Mouse (Mus musculus) T-helper 1 cell (primary cell): ENCODE data around the gene Gadd45a.

Source experiments
- in situ Hi-C: fragments of 300-600 bp; cut with MboI, MseI; formaldehyde crosslinking; loops from one replicate; pipeline ENCODE4 v1.15.1; 2025; ENCODE audit warnings: high pct_unique_total_duplicates

Gadd45a gene

DNA sequence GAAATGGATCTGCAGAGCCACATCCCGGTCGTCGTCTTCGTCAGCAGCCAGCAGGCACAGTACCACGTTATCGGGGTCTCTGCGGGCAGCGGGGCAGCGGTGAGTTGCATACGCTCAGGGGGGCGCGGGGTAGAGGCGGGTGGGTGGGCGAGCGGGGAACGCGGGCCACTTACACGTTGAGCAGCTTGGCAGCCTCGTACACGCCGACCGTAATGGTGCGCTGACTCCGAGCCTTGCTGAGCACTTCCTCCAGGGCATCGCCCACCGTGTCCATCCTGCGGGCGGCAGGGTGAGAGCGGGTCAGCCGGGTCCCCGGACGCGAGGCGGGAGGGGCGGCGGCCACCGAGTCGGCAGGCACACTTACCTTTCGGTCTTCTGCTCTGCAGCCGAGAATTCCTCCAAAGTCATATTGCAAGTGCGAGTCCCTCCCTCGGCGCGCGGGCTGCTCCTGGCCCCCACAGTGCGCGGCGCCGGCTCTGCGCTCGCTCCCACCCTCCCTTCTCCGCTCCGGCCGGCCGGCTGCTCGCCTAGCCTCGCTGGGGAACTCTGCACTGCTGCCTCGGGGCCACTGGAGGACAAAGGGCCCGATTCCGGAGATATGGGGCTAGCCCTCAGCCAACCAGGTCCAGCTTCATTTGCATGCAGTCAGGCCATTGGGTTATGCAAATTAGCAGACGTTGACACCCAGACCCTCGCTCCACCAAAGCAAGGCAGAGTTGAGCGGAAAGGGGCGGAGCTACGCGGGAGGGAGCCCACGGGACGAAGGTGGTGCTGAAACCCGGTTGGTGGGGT, at the start of gene Gadd45a:
Gene Gadd45a, minus strand, starts transcription at position 621 of the 792 bp plus-strand sequence.
- in situ Hi-C loops = loop anchor here (10.0 kb wide), 1 partner anchor 108 kb away; no protein-coding TSS in a partner anchor

DNA sequence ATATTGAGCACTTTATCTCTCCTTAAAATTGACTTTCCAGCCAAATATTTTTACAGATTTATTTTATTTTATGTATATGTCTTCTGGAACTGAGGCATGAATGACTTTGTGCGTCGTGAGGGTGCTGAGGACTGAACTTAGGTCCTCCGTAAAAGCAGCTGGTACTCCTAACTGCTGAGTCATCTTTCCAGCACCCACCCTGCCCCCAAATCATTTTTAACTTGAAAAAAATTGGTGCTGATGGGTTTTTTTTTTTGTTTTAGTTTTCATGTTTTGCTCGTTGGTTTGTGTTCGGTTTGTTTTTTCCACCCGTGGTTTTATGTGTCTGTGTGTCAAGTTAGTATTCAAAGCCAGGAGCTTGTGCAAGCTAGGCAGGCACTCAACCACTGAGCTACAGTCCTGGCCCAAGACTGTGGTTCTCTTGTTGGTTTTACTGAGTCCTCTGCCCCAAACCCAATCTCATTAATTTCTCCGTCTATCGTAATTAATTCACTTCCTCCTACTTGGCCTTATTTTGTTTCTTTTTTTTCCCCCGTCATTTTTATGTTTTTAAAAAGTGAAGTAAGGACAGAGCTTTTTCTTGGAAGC, 48.7 kb upstream of the Gadd45a start:
- in situ Hi-C loops = no loop called here

DNA sequence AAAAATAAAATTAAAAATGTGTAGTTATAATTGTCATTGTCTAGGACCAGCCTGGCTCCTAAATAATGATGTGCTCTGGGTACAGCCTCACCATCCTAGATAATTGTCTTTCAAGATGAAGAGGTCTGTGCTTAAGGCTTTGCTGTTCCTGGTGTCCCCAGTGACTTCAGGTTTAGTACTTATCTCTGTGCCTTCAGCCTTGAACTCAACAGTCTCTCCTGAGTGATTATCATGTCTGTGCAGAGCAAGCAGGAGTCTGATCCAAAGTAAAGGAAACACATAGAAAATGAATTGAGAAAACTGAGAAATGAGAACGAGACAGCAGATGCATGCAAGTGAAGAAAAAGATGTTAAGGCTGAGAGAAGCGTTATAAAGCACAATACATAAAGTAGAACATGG, 47.2 kb upstream of the Gadd45a start:
- in situ Hi-C loops = no loop called here

DNA sequence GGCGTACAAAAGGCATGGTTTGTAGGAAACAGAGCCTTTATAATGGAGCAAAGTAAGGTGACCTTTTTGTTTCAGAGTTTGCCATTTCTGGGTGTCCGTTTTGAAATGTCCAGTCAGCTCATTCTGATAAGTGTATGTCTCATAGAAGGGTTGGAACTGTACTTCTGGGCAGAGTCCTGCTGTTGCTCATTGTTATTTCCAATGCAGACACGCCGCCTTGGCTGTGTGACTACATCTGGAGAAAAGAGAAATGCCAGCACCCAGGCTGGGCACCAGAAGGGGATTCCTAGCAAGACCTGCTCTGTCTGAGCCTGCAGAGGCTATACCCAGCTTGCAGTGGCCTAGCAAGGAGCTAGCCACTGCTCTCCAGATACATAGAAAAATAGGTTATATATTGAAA, 43.9 kb upstream of the Gadd45a start:
- in situ Hi-C loops = no loop called here

DNA sequence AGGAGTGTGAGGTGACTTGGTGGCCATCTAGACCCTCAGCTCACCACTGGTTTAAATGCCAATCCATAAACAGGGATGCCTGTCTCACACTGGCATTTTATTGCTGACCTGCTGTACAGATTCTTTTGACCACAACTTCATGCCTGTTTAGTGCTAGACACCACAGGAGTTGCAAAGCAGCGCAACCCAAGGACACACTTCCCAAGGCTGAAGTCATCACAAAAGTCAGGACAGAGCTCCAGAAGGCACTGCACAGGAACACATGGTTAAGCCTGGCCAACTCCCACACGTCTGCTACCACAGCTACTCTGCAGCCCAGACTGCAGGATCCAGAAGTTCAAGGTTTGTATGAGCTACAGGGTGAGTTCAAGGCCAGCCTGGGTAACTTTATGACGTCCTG, 40.8 kb upstream of the Gadd45a start:
- in situ Hi-C loops = loop anchor here (10.0 kb wide), 1 partner anchor 177 kb away; no protein-coding TSS in a partner anchor

DNA sequence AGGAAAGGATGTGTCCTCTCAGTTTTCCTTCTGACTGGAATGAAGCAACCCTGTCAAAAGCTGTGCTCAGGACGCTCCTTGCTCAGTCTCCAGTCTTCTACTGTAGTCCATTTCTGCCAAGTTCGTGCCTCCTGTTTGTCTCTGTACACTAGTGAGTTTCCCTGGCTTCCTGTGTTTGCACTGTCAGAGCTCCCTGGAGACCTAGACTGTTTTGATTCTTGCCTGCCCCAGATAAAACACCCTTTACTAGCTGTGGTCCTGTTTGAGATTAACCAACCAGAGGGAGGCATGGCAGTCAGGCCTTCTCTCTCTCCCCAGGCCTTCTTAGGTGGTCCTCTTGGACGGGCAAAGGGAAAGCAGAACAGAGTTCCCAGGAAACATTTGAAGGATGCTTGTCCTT, 40.2 kb upstream of the Gadd45a start:
- in situ Hi-C loops = loop anchor here (10.0 kb wide), 1 partner anchor 177 kb away; no protein-coding TSS in a partner anchor

DNA sequence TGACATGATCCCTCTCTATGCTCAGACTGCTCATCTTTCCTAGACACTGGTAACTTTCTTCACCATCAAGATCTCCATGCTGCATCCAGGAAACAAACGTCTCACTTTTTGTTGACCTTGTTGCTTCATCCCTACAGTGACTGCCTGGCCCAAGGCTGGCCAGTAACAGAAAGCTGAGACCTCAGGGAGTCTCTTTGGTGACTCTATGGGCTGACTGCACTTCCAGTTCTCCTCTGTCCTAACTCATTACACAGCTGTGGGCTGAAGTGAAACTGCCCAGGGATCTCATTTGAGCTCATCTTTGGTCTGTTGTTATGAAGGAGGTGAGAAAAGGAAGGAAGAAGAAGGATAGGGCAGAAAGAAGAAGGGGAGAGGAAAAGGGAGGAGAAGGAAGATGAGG, 39.1 kb upstream of the Gadd45a start:
- in situ Hi-C loops = loop anchor here (10.0 kb wide), 1 partner anchor 178 kb away; no protein-coding TSS in a partner anchor

DNA sequence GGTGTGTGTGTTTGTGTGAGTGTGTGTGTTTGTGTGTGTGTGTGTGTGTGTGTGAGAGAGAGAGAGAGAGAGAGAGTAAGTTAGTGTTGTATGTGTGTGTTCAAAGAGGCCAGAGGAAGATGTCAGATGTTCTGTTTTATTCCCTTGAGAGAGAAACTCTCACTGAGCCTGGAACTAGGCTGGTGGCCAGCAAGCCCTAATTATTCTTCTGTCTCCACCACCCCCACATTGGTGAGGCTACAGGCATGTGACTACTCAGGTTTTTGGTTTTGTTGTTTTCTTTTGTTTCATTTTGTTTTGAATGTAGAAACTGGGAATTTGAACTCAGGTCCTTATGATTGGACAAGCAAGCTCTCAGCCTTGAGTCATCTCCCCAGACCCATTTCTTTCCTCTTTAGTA, 37.6 kb upstream of the Gadd45a start:
- in situ Hi-C loops = loop anchor here (10.0 kb wide), 1 partner anchor 180 kb away; no protein-coding TSS in a partner anchor

DNA sequence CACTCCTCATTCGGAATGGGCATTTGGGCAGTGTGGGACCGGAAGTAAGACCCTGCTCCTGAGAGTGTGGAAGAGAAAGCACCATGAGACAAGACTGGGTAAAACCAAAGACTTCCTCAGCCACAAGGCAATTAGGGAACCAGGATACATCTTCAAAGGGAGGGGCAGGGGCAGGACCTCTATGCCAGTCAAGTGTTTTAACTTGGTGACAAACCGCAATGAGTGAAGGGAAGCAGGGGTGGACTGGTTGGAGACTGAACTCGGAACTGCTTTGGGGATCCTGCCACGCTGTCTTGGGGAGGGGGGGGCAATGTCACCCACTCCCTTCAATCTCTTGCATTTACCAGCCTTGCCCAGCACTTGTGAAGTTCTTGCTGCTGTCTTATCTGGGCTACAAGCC, 36.7 kb upstream of the Gadd45a start:
- in situ Hi-C loops = loop anchor here (10.0 kb wide), 1 partner anchor 181 kb away; no protein-coding TSS in a partner anchor

DNA sequence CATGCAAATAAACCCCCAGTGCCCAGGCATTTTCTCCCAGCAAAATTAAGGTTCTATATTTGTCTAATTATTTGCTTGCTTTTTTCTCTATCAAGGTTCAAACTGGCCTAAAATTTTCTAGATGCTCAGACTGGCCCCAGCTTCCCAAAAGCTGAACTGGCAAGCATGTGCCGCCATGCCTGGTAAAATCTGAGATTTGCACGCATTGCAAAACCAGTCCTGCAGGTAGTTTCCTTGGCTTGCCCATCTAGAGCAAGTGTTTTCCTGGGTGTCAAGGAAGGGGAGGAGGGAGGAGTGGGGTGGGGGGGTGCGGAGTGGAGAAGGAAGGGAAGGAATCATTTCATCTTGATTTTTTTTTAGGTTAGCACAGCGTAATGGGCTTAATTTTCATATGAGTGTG, 36.2 kb upstream of the Gadd45a start:
- in situ Hi-C loops = loop anchor here (10.0 kb wide), 1 partner anchor 181 kb away; no protein-coding TSS in a partner anchor

DNA sequence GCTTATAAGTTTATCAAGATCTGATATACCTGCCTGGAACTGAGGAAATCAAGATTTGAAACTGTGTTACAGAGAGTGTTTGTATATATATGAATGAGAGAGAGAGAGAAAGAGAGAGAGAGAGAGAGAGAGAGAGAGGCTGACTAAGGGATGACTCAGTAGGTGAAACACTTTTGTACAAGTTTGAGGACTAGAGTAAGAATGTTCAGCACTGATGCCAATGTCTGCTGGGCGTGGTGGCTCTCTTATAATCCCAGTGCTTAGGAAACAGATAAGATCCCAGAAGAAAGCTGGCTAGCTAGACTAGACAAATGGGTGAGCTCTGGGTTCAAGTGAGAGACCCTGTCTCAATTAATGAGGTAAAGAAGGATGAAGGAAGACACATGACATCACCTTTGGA, 34.4 kb upstream of the Gadd45a start:
- in situ Hi-C loops = loop anchor here (10.0 kb wide), 1 partner anchor 183 kb away; no protein-coding TSS in a partner anchor

DNA sequence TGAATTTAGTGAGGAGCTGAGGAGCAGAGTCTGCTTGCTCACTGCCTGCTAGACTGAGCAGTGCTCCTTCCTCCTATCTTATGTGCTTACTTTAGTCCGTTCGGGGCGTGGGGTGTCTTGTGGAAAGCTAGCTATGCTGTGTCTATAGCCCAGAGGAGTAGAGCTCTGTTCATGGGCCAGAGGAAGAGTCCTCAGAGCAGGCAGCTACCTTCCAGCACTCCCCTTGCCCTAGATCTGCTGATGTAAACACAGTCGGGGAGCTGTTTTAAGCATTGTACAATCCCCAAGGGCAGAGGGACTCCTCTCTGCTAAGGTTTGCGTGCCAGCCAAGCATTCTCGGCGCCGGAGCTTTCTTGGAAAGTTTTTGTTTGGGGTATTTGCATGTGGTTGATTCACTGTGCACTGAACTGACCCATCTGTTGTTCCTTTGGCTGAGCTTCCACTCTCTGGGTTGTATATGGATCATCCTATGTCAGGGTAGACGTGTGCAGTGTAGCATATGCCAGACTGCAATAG, 32.6 kb upstream of the Gadd45a start:
- in situ Hi-C loops = loop anchor here (10.0 kb wide), 1 partner anchor 185 kb away; no protein-coding TSS in a partner anchor

DNA sequence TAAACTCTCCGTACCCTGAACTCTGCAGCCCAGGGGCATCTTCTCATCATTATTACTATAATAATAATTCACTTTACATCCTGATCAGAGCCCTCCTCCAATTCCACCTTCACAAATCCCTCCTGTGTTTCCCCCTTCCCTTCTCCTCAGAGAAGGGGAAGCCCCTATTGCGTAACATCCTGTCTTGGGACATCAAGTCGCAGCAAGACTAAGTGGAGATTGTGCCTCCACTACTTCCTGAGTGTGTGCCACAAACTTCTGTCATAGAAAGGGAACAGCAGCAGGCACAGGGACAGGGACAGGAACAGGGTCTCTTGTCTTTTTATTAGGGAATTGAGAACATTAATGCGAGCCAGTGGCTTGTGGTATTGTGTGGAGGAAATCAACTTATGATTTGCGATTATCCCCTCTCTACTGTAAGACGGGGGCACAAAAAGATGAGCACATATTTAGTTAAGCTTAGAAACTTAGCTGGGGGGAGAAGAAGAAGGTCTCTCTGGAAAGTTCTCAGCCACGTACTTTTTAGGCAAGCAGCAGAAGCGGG, 32.0 kb upstream of the Gadd45a start:
- in situ Hi-C loops = no loop called here

DNA sequence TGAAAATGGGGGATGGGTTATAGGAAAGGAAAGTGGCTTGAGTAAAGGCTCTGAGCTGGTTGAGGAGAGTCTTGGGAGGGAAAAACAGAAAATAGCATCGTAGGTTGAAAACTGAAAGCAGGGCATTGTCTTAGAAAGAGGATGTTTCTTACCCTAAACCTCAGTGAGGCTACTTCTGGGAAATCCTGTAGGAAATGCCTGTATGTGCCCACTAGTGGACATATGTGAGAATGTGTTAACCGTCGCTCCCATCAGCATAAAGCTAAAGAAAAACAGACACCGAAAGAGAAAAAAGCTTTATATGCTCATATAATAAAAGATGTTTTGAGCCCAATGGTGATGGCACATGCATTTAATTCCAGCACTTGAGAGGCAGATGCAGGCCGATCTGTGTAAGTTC, 22.8 kb upstream of the Gadd45a start:
- in situ Hi-C loops = no loop called here

DNA sequence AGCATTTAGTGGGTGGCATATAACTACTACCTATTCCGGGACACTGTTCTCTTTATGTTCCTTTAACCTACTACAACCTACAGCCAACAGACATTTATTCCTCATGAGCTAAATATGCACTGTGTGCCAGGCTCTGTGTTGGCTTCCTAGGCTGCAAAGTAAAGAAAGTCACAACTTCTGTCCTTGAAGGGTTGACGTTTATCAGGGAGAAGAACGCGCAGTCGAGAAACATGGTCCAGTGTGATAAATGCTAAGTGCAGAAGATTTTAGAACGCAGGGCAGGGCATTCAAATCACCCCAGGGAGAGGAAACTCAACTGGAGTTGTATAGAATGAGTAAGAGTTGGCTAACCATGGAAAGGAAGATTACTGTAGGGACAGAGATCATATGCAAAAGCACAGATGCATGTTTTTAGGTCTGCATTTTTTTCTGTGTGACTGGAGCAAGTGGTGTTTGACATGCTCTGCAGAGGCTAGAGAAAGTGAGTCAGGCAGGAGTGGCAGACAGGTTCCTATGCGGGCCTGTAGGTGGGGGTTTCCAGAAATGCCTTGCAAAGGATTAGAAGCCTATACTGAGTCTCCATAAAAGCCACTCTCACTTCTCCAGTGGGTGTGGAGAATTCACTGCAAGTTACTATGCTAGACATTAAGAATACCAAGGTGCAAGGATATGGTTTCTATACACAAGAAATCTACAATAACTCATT, 20.9 kb upstream of the Gadd45a start:
- in situ Hi-C loops = no loop called here

DNA sequence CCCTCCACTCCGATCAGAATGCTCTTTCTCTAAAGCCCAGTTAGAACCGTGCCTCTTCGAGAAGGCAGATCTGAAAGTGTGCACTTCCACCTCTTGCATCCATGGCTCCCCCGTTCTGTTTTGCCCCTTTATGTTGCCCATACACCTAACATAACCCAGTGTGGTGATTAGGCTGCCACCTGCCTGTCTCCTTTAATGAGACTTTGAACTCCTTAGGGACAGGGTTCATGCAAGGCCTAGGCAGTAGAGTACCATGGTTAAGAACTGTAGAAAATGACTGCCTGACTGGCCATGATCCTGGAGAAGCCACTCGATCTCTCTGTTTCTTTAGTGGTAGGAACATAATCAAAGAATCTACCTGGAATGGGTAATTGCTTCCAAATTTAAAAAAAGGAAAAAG, 20.3 kb upstream of the Gadd45a start:
- in situ Hi-C loops = no loop called here

DNA sequence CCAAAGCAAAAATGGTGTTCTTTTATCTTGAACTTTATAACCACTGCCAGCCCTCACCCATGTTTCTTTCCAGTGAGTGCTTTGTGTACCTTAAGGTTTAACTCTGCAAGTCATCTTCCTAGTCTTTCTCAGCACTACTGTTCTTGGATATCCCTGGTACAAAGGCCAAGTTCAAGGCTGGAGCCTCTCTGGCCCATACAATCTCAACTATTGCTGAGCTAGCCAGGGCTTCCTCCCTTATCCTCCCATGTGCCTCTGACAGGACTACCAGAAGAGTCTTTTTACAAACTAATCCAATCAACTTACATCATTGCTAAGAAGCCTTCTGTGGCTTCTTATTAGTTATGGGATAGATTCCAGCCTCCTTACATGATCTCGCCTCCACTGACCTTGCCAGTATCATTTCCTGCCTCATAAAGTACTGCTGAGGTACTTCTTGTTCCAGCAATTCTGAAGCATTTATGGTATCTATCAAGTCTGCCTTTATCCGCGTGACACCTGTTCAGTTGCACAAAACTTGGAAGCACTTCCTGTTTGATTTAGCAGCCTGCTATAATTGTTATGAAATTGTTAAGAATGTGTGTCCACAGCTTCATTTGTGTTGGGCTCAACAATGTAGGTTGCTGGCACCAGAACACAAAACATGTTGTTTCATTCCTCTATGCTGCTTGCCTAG, 19.8 kb upstream of the Gadd45a start:
- in situ Hi-C loops = no loop called here

DNA sequence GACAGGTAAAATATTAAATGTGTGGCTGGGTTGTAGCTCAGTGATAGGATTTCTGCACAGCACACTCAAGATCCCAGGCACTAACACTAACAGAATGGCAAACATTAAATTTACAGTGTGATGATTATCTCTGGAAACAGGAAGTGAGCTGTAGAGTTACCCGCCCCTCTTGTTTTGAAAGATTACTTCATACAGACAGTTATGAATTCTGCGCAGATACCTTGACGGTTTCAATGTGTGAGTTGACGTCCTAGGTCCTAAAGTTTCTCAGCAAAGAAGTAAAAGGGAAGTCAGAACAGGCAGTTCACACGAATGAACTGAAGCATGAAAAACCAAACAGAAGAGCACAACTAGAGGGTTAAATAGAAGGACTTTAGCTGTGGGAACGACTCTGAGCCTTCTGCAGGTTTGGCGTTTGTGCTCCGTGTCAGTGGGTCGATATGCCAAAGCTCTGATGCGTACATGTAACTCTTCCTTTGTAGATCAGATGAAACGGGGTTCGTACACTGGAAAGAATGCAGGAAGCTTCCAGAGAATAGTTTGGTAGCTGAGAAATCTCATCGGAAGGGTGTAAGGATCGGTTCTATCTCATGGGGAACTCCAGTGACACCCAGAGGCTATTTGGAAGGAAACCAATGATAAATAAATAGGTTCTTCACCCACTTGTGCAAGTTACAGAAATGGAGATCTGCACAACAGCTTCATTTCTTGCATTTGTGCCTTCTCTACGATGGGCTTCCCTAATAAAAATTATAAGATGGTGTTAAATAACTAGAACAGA, 19.0 kb upstream of the Gadd45a start:
- in situ Hi-C loops = no loop called here

DNA sequence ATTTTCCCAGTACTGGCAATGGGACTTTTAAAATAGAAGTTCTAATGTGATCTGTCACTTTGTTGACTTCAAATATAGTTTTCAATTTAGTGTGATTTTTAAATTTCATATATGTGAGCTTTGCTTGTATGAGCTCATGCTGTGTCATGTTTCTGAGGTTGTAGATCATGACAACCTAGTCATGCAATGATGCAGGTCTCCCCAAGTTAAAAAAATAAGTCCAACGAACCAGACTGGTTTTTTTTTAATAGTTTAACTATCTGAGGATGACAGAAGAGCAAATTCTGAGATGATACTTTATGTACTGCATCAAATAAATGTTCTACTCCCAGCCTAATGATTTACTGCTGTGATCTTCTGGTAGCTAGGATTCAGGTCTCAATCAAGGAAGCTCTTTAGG, 12.8 kb upstream of the Gadd45a start:
- in situ Hi-C loops = no loop called here

DNA sequence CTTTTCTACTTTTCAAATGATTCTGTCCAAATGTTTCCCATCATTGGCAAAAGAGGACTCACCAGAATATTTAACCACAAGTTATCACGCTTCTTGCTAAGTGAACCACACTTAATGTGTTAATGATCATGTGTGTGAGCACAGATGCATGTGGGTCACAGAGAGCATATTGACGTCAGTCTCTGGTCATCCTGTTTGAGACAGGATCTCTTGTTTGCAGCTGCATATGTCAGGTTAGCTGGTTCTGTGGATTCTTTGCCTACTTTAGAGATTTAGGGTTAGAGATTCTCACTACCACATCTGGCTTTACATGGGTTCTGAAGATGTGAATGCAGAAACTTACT, 12.4 kb upstream of the Gadd45a start:
- in situ Hi-C loops = no loop called here
